Mouse (Mus musculus): ENCODE results near the gene Clcn6. TPM values are rescaled to one million over a fixed set of nuclear protein-coding genes. Genes with fewer than 3 reads are reported as not detected.

Gene Clcn6
- total and polyA plus RNA-seq, 2 experiments from 2014 or later = 24.4 to 60.7 TPM

DNA sequence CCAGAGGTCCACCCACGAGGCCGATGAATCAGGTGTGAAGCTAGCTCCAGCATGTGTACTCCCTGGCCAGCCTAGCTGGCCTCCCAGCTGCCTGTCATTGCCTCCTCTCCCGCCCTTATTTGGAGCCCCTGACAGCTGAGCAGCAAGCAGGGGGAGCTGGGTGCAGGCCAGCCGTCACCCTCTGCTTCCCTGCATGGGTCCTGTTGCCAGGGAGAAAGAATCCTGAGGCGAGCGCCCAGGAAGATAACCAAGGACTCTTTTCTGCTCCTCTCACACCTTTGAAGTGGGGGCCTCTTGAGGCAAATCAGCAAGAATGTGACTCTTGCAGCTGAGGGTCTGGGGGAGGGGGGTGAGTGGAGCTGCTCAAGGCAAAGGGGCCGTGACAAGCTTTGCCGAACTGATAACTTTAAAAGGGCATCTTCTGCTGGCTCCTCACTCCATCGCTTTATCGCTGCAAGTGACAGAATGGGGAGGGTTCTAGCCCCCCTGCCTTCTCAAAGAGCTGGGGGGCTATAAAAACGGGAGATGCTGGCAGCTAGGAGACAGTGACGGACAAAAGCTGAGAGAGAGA lies 38.3 kb downstream of the Clcn6 start, which contains the start of gene Nppa:
Nppa (plus strand) TSS at position 521 of the 571 bp plus-strand sequence.
- ATAC-seq (peak; percentile 62), DNase-seq (ENCODE audit: low spot score) (peak; percentile 41)
- no peaks in the 10 kb centered on the region for H3K9me3 ChIP-seq (ENCODE audit: low read length)
- peak within 1 kb of the TSS; percentile 34; the same call in 1 of the 2 replicates for H3K27ac ChIP-seq
- peaks cover 12% of the 10 kb centered on the region; the same call in 1 of the 2 replicates for H3K36me3 ChIP-seq (ENCODE audit: insufficient read depth, low read length)
- H3K4me3 ChIP-seq (ENCODE audit: low read length) = no peak within 1 kb of the TSS
- H3K4me2 ChIP-seq (ENCODE audit: low read depth, low read length) = no peak within 1 kb of the TSS
- H3K4me1 ChIP-seq (ENCODE audit: insufficient read depth, low read length) = peaks cover 9% of the 10 kb centered on the region; the same call in 1 of the 2 replicates
- TF ChIP-seq CTCF (IDR thresholded peaks at IDR 0.05; ENCODE audit: low read depth) = no peak
- no peak within 1 kb of the TSS; the same call in 1 of the 2 replicates for H3K9ac ChIP-seq (replicated peaks; ENCODE audit: low read length)
- no peaks in the 10 kb centered on the region for H3K27me3 ChIP-seq (ENCODE audit: insufficient read depth, low read length)
- 26% methylated on average over 12 of the region's 12 CpGs for WGBS

DNA sequence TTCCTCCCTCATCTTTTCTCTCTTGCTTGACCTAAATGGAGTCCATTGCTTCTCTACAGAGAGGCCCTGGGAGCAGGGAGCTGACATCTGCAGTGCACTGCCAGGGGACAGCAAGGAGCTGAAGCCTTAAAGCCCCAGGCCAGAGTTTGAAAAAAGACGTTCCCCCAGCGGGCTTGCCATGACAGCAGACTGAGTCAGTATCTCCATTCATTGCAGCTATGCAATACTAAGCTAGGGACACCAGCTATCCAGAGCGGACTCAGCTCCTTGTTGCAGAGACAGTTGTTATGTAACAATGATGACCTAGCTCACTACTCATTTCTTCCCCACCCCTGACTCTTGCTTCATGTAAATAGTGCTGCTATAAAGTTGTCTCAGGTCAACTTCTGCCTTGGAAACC lies 43.3 kb downstream of the Clcn6 start:
- H3K27ac ChIP-seq = no peak overlapping the region
- ATAC-seq = no peak
- no peak for DNase-seq (ENCODE audit: low spot score)
- no peak overlapping the region for H3K4me3 ChIP-seq (ENCODE audit: low read length)
- TF ChIP-seq CTCF (IDR thresholded peaks at IDR 0.05; ENCODE audit: low read depth) = no peak
- H3K9me3 ChIP-seq (ENCODE audit: low read length) = no peaks in the 10 kb centered on the region
- no peaks in the 10 kb centered on the region for H3K36me3 ChIP-seq (ENCODE audit: insufficient read depth, low read length)
- no peak overlapping the region for H3K4me2 ChIP-seq (ENCODE audit: low read depth, low read length)
- H3K9ac ChIP-seq (replicated peaks; ENCODE audit: low read length) = no peak overlapping the region
- H3K27me3 ChIP-seq (ENCODE audit: insufficient read depth, low read length) = no peaks in the 10 kb centered on the region
- WGBS = 77% methylated on average over 3 of the region's 3 CpGs
- peaks cover 6% of the 10 kb centered on the region; the same call in 1 of the 2 replicates for H3K4me1 ChIP-seq (ENCODE audit: insufficient read depth, low read length)

GRCm38 (mm10) chr4:147993571-147994095 lies 45.0 kb downstream of the Clcn6 start:
- WGBS = 69% methylated on average over 7 of the region's 7 CpGs
- Histone ChIP-seq H3K36me3 (ENCODE audit: insufficient read depth, low read length) (no peaks in the 10 kb centered on the region), H3K4me1 (ENCODE audit: insufficient read depth, low read length) (no peaks in the 10 kb centered on the region), H3K27ac (no peak overlapping the region), H3K4me2 (ENCODE audit: low read depth, low read length) (no peak overlapping the region), H3K4me3 (ENCODE audit: low read length) (no peak overlapping the region), H3K27me3 (ENCODE audit: insufficient read depth, low read length) (no peaks in the 10 kb centered on the region), H3K9me3 (ENCODE audit: low read length) (no peaks in the 10 kb centered on the region), H3K9ac (replicated peaks; ENCODE audit: low read length) (no peak overlapping the region)
- TF ChIP-seq CTCF (IDR thresholded peaks at IDR 0.05; ENCODE audit: low read depth) = no peak
- ATAC-seq (no peak), DNase-seq (ENCODE audit: low spot score) (no peak)

DNA sequence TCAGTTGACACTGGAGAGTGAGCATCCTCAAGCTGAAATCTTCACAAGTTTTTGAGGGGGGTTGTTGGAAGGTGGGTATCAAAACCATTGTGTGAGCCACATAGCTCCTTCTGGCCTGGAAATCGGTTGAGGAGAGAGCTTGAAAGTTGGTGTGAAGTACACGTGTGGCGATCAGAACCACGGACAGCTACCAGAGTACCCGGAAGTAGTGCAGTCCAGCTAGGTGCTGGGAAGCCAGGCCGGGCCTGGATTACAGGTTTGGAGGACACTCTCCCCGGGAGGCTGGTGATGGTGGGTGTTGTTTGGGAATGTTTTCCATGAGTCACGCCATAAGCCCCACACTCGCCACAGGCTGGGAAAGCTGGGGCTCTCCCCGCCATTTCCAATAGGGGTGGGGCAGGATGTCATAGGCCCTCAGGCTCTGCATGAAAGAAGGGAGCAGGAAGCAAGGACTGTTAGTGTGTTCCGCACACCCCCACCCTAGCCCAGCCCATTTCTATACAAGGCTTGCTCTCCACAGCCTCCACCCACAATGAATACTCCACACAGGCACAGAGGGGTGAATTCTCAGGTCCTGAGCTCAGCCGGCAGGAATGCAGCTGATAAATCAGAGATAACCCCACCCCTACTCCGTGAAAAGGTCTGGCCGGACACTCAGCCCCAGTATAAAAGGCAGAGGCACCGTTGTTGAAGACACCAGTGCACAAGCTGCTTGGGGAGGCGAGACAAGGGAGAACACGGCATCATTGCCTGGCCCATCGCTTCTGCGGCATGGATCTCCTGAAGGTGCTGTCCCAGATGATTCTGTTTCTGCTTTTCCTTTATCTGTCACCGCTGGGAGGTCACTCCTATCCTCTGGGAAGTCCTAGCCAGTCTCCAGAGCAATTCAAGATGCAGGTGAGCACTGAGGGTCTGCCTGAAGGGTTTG lies 53.2 kb downstream of the Clcn6 start, which contains the start of gene Nppb:
Nppb (plus strand) TSS at position 584 of the 928 bp plus-strand sequence.
- no peak for TF ChIP-seq CTCF (IDR thresholded peaks at IDR 0.05; ENCODE audit: low read depth)
- DNase-seq (ENCODE audit: low spot score) (no peak), ATAC-seq (0 out of 2 replicates have a peak, but pooled peaks have one; percentile 18)
- H3K4me2 ChIP-seq (ENCODE audit: low read depth, low read length) = no peak within 1 kb of the TSS
- WGBS = 42% methylated on average over 20 of the region's 20 CpGs
- H3K9ac ChIP-seq (replicated peaks; ENCODE audit: low read length) = no peak within 1 kb of the TSS
- H3K27ac ChIP-seq = no peak within 1 kb of the TSS
- H3K9me3 ChIP-seq (ENCODE audit: low read length) = no peaks in the 10 kb centered on the region
- no peak within 1 kb of the TSS for H3K4me3 ChIP-seq (ENCODE audit: low read length)
- H3K36me3 ChIP-seq (ENCODE audit: insufficient read depth, low read length) = no peaks in the 10 kb centered on the region
- no peaks in the 10 kb centered on the region for H3K4me1 ChIP-seq (ENCODE audit: insufficient read depth, low read length)
- no peaks in the 10 kb centered on the region for H3K27me3 ChIP-seq (ENCODE audit: insufficient read depth, low read length)

GRCm38 (mm10) chr4:147979441-147979860 lies 59.2 kb downstream of the Clcn6 start:
- Histone ChIP-seq H3K27me3 (ENCODE audit: insufficient read depth, low read length) (no peaks in the 10 kb centered on the region), H3K27ac (no peak overlapping the region), H3K36me3 (ENCODE audit: insufficient read depth, low read length) (no peaks in the 10 kb centered on the region), H3K4me1 (ENCODE audit: insufficient read depth, low read length) (no peaks in the 10 kb centered on the region), H3K4me2 (ENCODE audit: low read depth, low read length) (no peak overlapping the region), H3K9ac (replicated peaks; ENCODE audit: low read length) (no peak overlapping the region), H3K9me3 (ENCODE audit: low read length) (peaks cover 3% of the 10 kb centered on the region; the same call in 1 of the 2 replicates), H3K4me3 (ENCODE audit: low read length) (no peak overlapping the region)
- TF ChIP-seq CTCF (IDR thresholded peaks at IDR 0.05; ENCODE audit: low read depth) = no peak
- 48% methylated on average over 7 of the region's 7 CpGs for WGBS
- ATAC-seq (no peak), DNase-seq (ENCODE audit: low spot score) (no peak)

GRCm38 (mm10) chr4:147978391-147978790 lies 60.2 kb downstream of the Clcn6 start:
- TF ChIP-seq CTCF (IDR thresholded peaks at IDR 0.05; ENCODE audit: low read depth) = no peak
- Histone ChIP-seq H3K4me3 (ENCODE audit: low read length) (no peak overlapping the region), H3K27me3 (ENCODE audit: insufficient read depth, low read length) (no peaks in the 10 kb centered on the region), H3K36me3 (ENCODE audit: insufficient read depth, low read length) (no peaks in the 10 kb centered on the region), H3K9ac (replicated peaks; ENCODE audit: low read length) (no peak overlapping the region), H3K4me1 (ENCODE audit: insufficient read depth, low read length) (no peaks in the 10 kb centered on the region), H3K9me3 (ENCODE audit: low read length) (peaks cover 3% of the 10 kb centered on the region; the same call in 1 of the 2 replicates), H3K27ac (no peak overlapping the region), H3K4me2 (ENCODE audit: low read depth, low read length) (no peak overlapping the region)
- ATAC-seq = no peak
- WGBS = 96% methylated on average over 6 of the region's 6 CpGs
- DNase-seq (ENCODE audit: low spot score) = no peak

Measured in hindbrain, postnatal 0 days (tissue).